Mouse (Mus musculus) CH12.LX (cell line): ENCODE data around the gene Ncoa3. TPM values are rescaled to one million over a fixed set of nuclear protein-coding genes. Genes with fewer than 3 reads are reported as not detected.

Experiments used
- DNase-seq: peaks from one replicate; pipeline ENCODE4 v3.0.0-alpha.2; 2013; ENCODE audit errors: extremely low read depth
- H3K27ac ChIP-seq: 2 replicates; pipeline ENCODE4 v1.5.1; 2012; ENCODE audit warnings: low read depth, mild to moderate bottlenecking, control low read depth, moderate library complexity; ENCODE audit not compliant: insufficient read depth
- H3K27me3 ChIP-seq: replicated peaks from 2 replicates; pipeline ENCODE3; 2012; ENCODE audit warnings: inconsistent platforms
- H3K36me3 ChIP-seq, 2 experiments: replicated peaks in 1 of 2; 2 replicates each; pipeline versions ENCODE3 to v1.6.1; 2012; ENCODE audit warnings: inconsistent platforms in 1 of 2, low read length in 1 of 2, mild to moderate bottlenecking in 1 of 2, mixed read lengths in 1 of 2, moderate library complexity in 1 of 2; ENCODE audit not compliant: control insufficient read depth in 1 of 2, insufficient read depth in 1 of 2
- H3K4me1 ChIP-seq, 2 experiments: 2 replicates each; pipeline ENCODE4 v1.6.1; 2012; ENCODE audit warnings: inconsistent platforms in 1 of 2, moderate library complexity in 1 of 2; ENCODE audit not compliant: insufficient read depth in 2 of 2, control insufficient read depth in 1 of 2
- H3K4me2 ChIP-seq: 2 replicates; pipeline ENCODE4 v1.6.1; 2012; ENCODE audit warnings: low read depth, mild to moderate bottlenecking, control low read depth; ENCODE audit not compliant: poor library complexity, insufficient read depth, severe bottlenecking
- H3K4me3 ChIP-seq, 3 experiments: fragments of 150-350 bp in 1 of 3; sonication (generic) in 1 of 3; replicated peaks in 1 of 3; 2 replicates each; pipeline versions ENCODE3 to v1.5.1; 2011 to 2012; ENCODE audit warnings: low read depth in 2 of 3, low read length in 2 of 3, mild to moderate bottlenecking in 2 of 3, moderate library complexity in 2 of 3, control low read depth in 1 of 3, improper control_type of control experiment in 1 of 3, inconsistent platforms in 1 of 3, mixed read lengths in 1 of 3; ENCODE audit not compliant: poor library complexity in 1 of 3
- H3K79me2 ChIP-seq: replicated peaks from 2 replicates; pipeline ENCODE4 v1.6.1; 2012; ENCODE audit warnings: mild to moderate bottlenecking, moderate library complexity; ENCODE audit not compliant: control insufficient read depth, poor library complexity, insufficient read depth, severe bottlenecking; ENCODE audit errors: extremely low read depth
- H3K9ac ChIP-seq: 2 replicates; pipeline ENCODE4 v1.6.1; 2012; ENCODE audit warnings: low read depth, mild to moderate bottlenecking, control low read depth, moderate library complexity; ENCODE audit not compliant: insufficient read depth
- H3K9me3 ChIP-seq: replicated peaks from 2 replicates; pipeline ENCODE3; 2012; ENCODE audit warnings: low read length, inconsistent platforms, mixed read lengths
- BHLHE40 ChIP-seq: IDR thresholded peaks from 2 replicates; pipeline ENCODE4 v1.6.1; 2011; ENCODE audit warnings: mild to moderate bottlenecking, low read depth, low read length, improper control_type of control experiment
- CHD2 ChIP-seq: IDR thresholded peaks from 2 replicates; pipeline ENCODE4 v1.6.1; 2011; ENCODE audit warnings: low read length, improper control_type of control experiment
- ELF1 ChIP-seq: IDR thresholded peaks from 2 replicates; pipeline ENCODE4 v1.6.1; 2014; ENCODE audit warnings: low read depth, mild to moderate bottlenecking, inconsistent platforms, low read length, improper control_type of control experiment
- EP300 ChIP-seq: IDR thresholded peaks from 2 replicates; pipeline ENCODE4 v1.6.1; 2011; ENCODE audit warnings: low read length, improper control_type of control experiment
- ETS1 ChIP-seq: conservative IDR thresholded peaks from 2 replicates; pipeline ENCODE4 v1.6.1; 2012; ENCODE audit warnings: low read depth, mild to moderate bottlenecking, inconsistent platforms, low read length, improper control_type of control experiment, moderate library complexity
- HCFC1 ChIP-seq: IDR thresholded peaks from 2 replicates; pipeline ENCODE4 v1.6.1; 2012; ENCODE audit warnings: low read depth, mild to moderate bottlenecking, inconsistent platforms, low read length, improper control_type of control experiment
- IRF4 ChIP-seq: IDR thresholded peaks from 2 replicates; pipeline ENCODE4 v1.6.1; 2014; ENCODE audit warnings: low read depth, mild to moderate bottlenecking, inconsistent platforms, low read length, improper control_type of control experiment
- JUN ChIP-seq: IDR thresholded peaks from 2 replicates; pipeline ENCODE4 v1.6.1; 2011; ENCODE audit warnings: low read depth, mild to moderate bottlenecking, low read length, improper control_type of control experiment, moderate library complexity; ENCODE audit not compliant: insufficient read depth
- JUND ChIP-seq: conservative IDR thresholded peaks from 2 replicates; pipeline ENCODE4 v1.6.1; 2011; ENCODE audit warnings: low read depth, low read length, improper control_type of control experiment
- MAFK ChIP-seq: IDR thresholded peaks from 2 replicates; pipeline ENCODE4 v1.6.1; 2011; ENCODE audit warnings: low read length, improper control_type of control experiment; ENCODE audit not compliant: insufficient replicate concordance
- MXI1 ChIP-seq: IDR thresholded peaks from 2 replicates; pipeline ENCODE4 v1.6.1; 2011; ENCODE audit warnings: mild to moderate bottlenecking, low read depth, low read length, improper control_type of control experiment
- MYC ChIP-seq: IDR thresholded peaks from 2 replicates; pipeline ENCODE4 v1.6.1; 2011; ENCODE audit warnings: low read depth, mild to moderate bottlenecking, improper control_type of control experiment, low read length
- NELFE ChIP-seq: IDR thresholded peaks from 2 replicates; pipeline ENCODE4 v1.6.1; 2011; ENCODE audit warnings: low read depth, low read length, improper control_type of control experiment
- NRF1 ChIP-seq: IDR thresholded peaks from 2 replicates; pipeline ENCODE4 v1.6.1; 2014; ENCODE audit warnings: low read depth, mild to moderate bottlenecking, inconsistent platforms, low read length, improper control_type of control experiment, moderate library complexity
- PAX5 ChIP-seq: IDR thresholded peaks from 2 replicates; pipeline ENCODE4 v1.6.1; 2012; ENCODE audit warnings: low read length, inconsistent platforms, mixed read lengths
- POLR2AphosphoS2 ChIP-seq: IDR thresholded peaks from 2 replicates; pipeline ENCODE4 v1.6.1; 2011; ENCODE audit warnings: low read depth, low read length, improper control_type of control experiment
- RAD21 ChIP-seq: IDR thresholded peaks from 2 replicates; pipeline ENCODE4 v1.6.1; 2011; ENCODE audit warnings: low read depth, mild to moderate bottlenecking, low read length, improper control_type of control experiment, moderate library complexity
- SMC3 ChIP-seq: IDR thresholded peaks from 2 replicates; pipeline ENCODE4 v1.6.1; 2011; ENCODE audit warnings: low read depth, low read length, improper control_type of control experiment
- UBTF ChIP-seq: IDR thresholded peaks from 2 replicates; pipeline ENCODE4 v1.6.1; 2012; ENCODE audit warnings: low read depth, mild to moderate bottlenecking, inconsistent platforms, low read length, improper control_type of control experiment, moderate library complexity
- USF1 ChIP-seq: IDR thresholded peaks from 2 replicates; pipeline ENCODE4 v1.6.1; 2014; ENCODE audit warnings: low read depth, mild to moderate bottlenecking, inconsistent platforms, low read length, improper control_type of control experiment
- USF2 ChIP-seq: conservative IDR thresholded peaks from 2 replicates; pipeline ENCODE4 v1.6.1; 2011; ENCODE audit warnings: low read depth, low read length, improper control_type of control experiment
- ZKSCAN1 ChIP-seq: IDR thresholded peaks from 2 replicates; pipeline ENCODE4 v1.6.1; 2012; ENCODE audit warnings: low read depth, inconsistent platforms, low read length, improper control_type of control experiment, borderline replicate concordance
- ZMIZ1 ChIP-seq: IDR thresholded peaks from 2 replicates; pipeline ENCODE4 v1.6.1; 2012; ENCODE audit warnings: low read depth, mild to moderate bottlenecking, inconsistent platforms, low read length, improper control_type of control experiment
- dilution Hi-C: fragments of 300-500 bp; cut with MboI; formaldehyde crosslinking; loops from 2 replicates; pipeline ENCODE4 v1.14.3; 2020; ENCODE audit warnings: low sequenced_read_pairs; ENCODE audit not compliant: extremely low pct_unique_long_range_greater_than_20kb, extremely low pct_ligation_motif_present
- in situ Hi-C: fragments of 300-500 bp; cut with MboI; formaldehyde crosslinking; loops from 3 replicates; pipeline ENCODE4 v1.14.3; 2019; ENCODE audit warnings: low sequenced_read_pairs, low pct_ligation_motif_present, low pct_unique_long_range_greater_than_20kb, mixed read lengths
- polyA plus RNA-seq: library from polyadenylated mRNA; unstranded; fragments of >175 nt; gene quantifications from 2 replicates; pipeline ENCODE4 v1.2.1, GENCODE M21; 2012; ENCODE audit warnings: low read depth; ENCODE audit not compliant: insufficient read length
- total RNA-seq, 2 experiments: library from RNA; depleted of rRNA; stranded (reverse); fragments of 300-350 nt in 1 of 2; fragments of >200 nt in 1 of 2; gene quantifications; 2 replicates each; pipeline ENCODE4 v1.2.3; 2012 to 2014

The Ncoa3 gene
- total and polyA plus RNA-seq, 3 experiments, result 13.4 to 21.9 (median 17.1) TPM

DNA sequence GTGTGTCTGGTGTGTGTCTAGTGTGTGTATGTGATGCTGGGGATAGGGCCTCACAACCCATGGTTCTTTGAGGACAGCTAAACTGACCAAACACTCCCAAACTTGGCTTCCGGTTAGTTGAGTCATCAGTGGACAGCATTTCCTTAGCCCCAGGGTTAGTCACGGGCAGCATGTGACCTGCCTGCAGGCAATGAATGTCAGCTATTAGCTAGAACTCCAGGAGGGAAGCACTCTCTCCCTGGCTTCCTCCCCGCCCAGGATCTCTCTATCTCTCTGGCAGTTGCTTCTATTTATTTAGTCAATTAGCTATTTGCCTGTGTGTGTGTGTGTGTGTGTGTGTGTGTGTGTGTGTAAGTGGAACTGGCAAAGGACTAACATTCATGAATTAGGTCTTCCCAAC is 23.6 kb upstream of the Ncoa3 start:
- Histone ChIP-seq H3K9ac (no peak overlapping the region), H3K27ac (no peak overlapping the region), H3K4me2 (no peak overlapping the region)

DNA sequence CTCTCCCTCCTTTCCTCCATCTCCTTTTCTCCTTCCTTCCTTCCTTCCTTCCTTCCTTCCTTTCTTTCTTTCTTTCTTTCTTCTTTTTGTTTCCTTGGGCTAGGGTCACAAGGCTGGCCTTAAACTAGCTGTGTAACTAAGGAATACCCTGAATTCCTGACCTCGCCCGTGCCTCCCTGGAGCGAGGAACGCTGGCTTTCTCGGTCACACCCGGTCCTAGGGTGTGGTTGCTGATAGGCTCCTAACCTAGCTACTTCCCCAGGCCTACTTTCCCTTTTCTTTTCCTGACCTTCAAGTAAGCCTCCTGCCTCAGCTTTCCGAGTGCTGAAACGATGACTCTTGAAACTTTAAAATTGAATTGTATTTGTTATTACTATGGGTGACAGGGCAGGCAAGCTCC is 23.0 kb upstream of the Ncoa3 start:
- Histone ChIP-seq H3K4me3 (no peak overlapping the region), H3K27ac (no peak overlapping the region)

More for the DNA sequence above, 23.6 kb upstream of the Ncoa3 start:
- in situ Hi-C loops, result no loop called here
- Histone ChIP-seq H3K4me3 (no peak overlapping the region), H3K79me2 (no peaks in the 10 kb centered on the region), H3K9me3 (no peaks in the 10 kb centered on the region), H3K27me3 (no peaks in the 10 kb centered on the region), H3K4me1 (peaks cover 23 to 60% of the 10 kb centered on the region in 2 experiments), H3K36me3 (no peaks in the 10 kb centered on the region)
- DNase-seq, result no peak
- dilution Hi-C loops, result no loop called here
- TF ChIP-seq NRF1, result no peak
- no peak for TF ChIP-seq NELFE
- TF ChIP-seq RAD21, result no peak
- TF ChIP-seq MXI1, result no peak
- no peak for TF ChIP-seq JUN
- TF ChIP-seq ETS1, result no peak
- no peak for TF ChIP-seq ZKSCAN1

GRCm38 (mm10) chr2:165969961-165970360 is 22.5 kb upstream of the Ncoa3 start:
- TF ChIP-seq JUN, result no peak
- no peak for TF ChIP-seq ZMIZ1
- no peak for TF ChIP-seq USF2
- TF ChIP-seq JUND, result no peak
- TF ChIP-seq UBTF, result no peak
- TF ChIP-seq IRF4, result no peak
- TF ChIP-seq EP300, result no peak
- TF ChIP-seq MYC, result no peak
- no peak for TF ChIP-seq POLR2AphosphoS2
- TF ChIP-seq USF1, result no peak
- TF ChIP-seq ZKSCAN1, result no peak
- no peak for TF ChIP-seq MAFK
- no peak for TF ChIP-seq MXI1
- TF ChIP-seq SMC3, result no peak
- TF ChIP-seq PAX5, result no peak
- TF ChIP-seq BHLHE40, result no peak
- no peak for TF ChIP-seq CHD2
- TF ChIP-seq ELF1, result no peak
- no peak for TF ChIP-seq ETS1
- dilution Hi-C loops (no loop called here), in situ Hi-C loops (no loop called here)
- Histone ChIP-seq H3K27me3 (no peaks in the 10 kb centered on the region), H3K9me3 (no peaks in the 10 kb centered on the region), H3K27ac (no peak overlapping the region), H3K79me2 (no peaks in the 10 kb centered on the region), H3K4me2 (no peak overlapping the region), H3K4me3 (no peak overlapping the region), H3K9ac (no peak overlapping the region), H3K4me1 (peaks cover 23 to 64% of the 10 kb centered on the region in 2 experiments), H3K36me3 (no peaks in the 10 kb centered on the region)
- DNase-seq, result no peak

More for the DNA sequence above, 23.0 kb upstream of the Ncoa3 start:
- dilution Hi-C loops (no loop called here), in situ Hi-C loops (no loop called here)
- Histone ChIP-seq H3K79me2 (no peaks in the 10 kb centered on the region), H3K4me1 (peaks cover 23 to 64% of the 10 kb centered on the region in 2 experiments), H3K9ac (no peak overlapping the region), H3K9me3 (no peaks in the 10 kb centered on the region), H3K4me2 (no peak overlapping the region), H3K27me3 (no peaks in the 10 kb centered on the region), H3K36me3 (no peaks in the 10 kb centered on the region)
- TF ChIP-seq ELF1 (no peak), PAX5 (no peak), HCFC1 (no peak), RAD21 (no peak)
- no peak for DNase-seq
